ENCODE assay signal across 9 mouse cellular contexts in genomic region chr8:125532177-125532576, GRCm38 (mm10). TPM values are rescaled to one million over a fixed set of nuclear protein-coding genes. Genes with fewer than 3 reads are reported as not detected.
DNase-seq lines count a peak whose midpoint lies in the region; ATAC-seq lines count a peak whose summit lies in the region.
"Had no signal": no experiment of that assay in that cellular context is flagged by ENCODE, and none has a peak within 500 bp of the region (broad histone marks: within the 10 kb centered on the region; RNA-seq: fewer than 3 reads in every experiment).

No protein-coding gene starts in this region.

- H3K27me3 ChIP-seq in heart, embryonic 11.5 days (ENCODE audit: control insufficient read depth, insufficient read depth, low read length) = no peaks in the 10 kb centered on the region
- H3K27me3 ChIP-seq in heart, embryonic 15.5 days = no peaks in the 10 kb centered on the region
- H3K27me3 ChIP-seq in neural tube, embryonic 14.5 days (ENCODE audit: control insufficient read depth, insufficient read depth, low read length) = no peaks in the 10 kb centered on the region

- H3K36me3 ChIP-seq in heart, embryonic 11.5 days (ENCODE audit: control insufficient read depth, insufficient read depth, low read length) = no peaks in the 10 kb centered on the region
- no peaks in the 10 kb centered on the region; the same call in 1 of the 2 replicates for H3K36me3 ChIP-seq in heart, embryonic 15.5 days
- no peaks in the 10 kb centered on the region; the same call in 1 of the 2 replicates for H3K36me3 ChIP-seq in neural tube, embryonic 14.5 days (ENCODE audit: control insufficient read depth, insufficient read depth, low read length)

- no peak for DNase-seq in heart, postnatal 4 days
- DNase-seq in lung, postnatal 10 days = peak; percentile 55
- DNase-seq in lung, postnatal 36 days = no peak
- DNase-seq in layer of hippocampus, postnatal 14 days (ENCODE audit: low spot score in 2 of 2) = no peak
- no peak for DNase-seq in embryo, embryonic 10 days (ENCODE audit: low spot score)
- DNase-seq: lung, postnatal 14 days had no signal

- no peak overlapping the region for H3K4me2 ChIP-seq in heart, embryonic 11.5 days
- H3K4me2 ChIP-seq in heart, embryonic 15.5 days = no peak overlapping the region
- no peak overlapping the region for H3K4me2 ChIP-seq in neural tube, embryonic 14.5 days (ENCODE audit: low read depth, low read length)

- H3K9ac ChIP-seq in heart, embryonic 11.5 days (ENCODE audit: low read depth, low read length) = no peak overlapping the region
- peak overlapping the region; percentile 10; the same call in 1 of the 2 replicates for H3K9ac ChIP-seq in heart, embryonic 15.5 days
- H3K9ac ChIP-seq in neural tube, embryonic 14.5 days (replicated peaks; ENCODE audit: low read depth, low read length) = 0 out of 2 replicates have a peak overlapping the region, but pooled peaks have one; percentile 2

- no peak overlapping the region for H3K4me3 ChIP-seq in heart, embryonic 11.5 days (ENCODE audit: low read depth, low read length)
- H3K4me3 ChIP-seq in heart, embryonic 15.5 days = no peak overlapping the region
- no peak overlapping the region for H3K4me3 ChIP-seq in neural tube, embryonic 14.5 days (ENCODE audit: low read depth, low read length)

- H3K4me1 ChIP-seq in heart, embryonic 11.5 days (ENCODE audit: control insufficient read depth, insufficient read depth, low read length) = peaks cover 78% of the 10 kb centered on the region
- H3K4me1 ChIP-seq in heart, embryonic 15.5 days (replicated peaks) = peaks cover 90% of the 10 kb centered on the region
- peaks cover 33% of the 10 kb centered on the region for H3K4me1 ChIP-seq in neural tube, embryonic 14.5 days (ENCODE audit: control insufficient read depth, insufficient read depth, low read length)

- H3K27ac ChIP-seq in heart, embryonic 11.5 days (ENCODE audit: low read depth, low read length) = 0 out of 2 replicates have a peak overlapping the region, but pooled peaks have one; percentile 1
- peak overlapping the region; percentile 84 for H3K27ac ChIP-seq in heart, embryonic 15.5 days
- H3K27ac ChIP-seq in neural tube, embryonic 14.5 days (ENCODE audit: low read depth, low read length) = no peak overlapping the region

- no peaks in the 10 kb centered on the region for H3K9me3 ChIP-seq in heart, embryonic 11.5 days (replicated peaks; ENCODE audit: control insufficient read depth, low read length)
- H3K9me3 ChIP-seq in heart, embryonic 15.5 days (replicated peaks) = no peaks in the 10 kb centered on the region
- H3K9me3 ChIP-seq in neural tube, embryonic 14.5 days (ENCODE audit: control insufficient read depth, low read length) = no peaks in the 10 kb centered on the region

- ATAC-seq in heart, embryonic 11.5 days (replicated peaks; ENCODE audit: insufficient number of reproducible peaks, low FRiP score, low TSS enrichment) = no peak
- peak; percentile 23; the same call in 1 of the 2 replicates for ATAC-seq in heart, embryonic 15.5 days (replicated peaks; ENCODE audit: insufficient number of reproducible peaks, insufficient read depth, low FRiP score, low read depth)
- ATAC-seq in neural tube, embryonic 14.5 days (ENCODE audit: low read depth) = no peak; the same call in 1 of the 2 replicates

- WGBS in heart, embryonic 11.5 days (ENCODE audit: insufficient replicate concordance) = 30% methylated on average over 7 of the region's 7 CpGs
- WGBS in heart, embryonic 15.5 days = 30% methylated on average over 7 of the region's 7 CpGs
- 39% methylated on average over 7 of the region's 7 CpGs for WGBS in neural tube, embryonic 14.5 days

RNA-seq across cellular contexts. Expression of gene Sipa1l2, which starts 37.4 kb away (rescaled TPM):
- polyA plus RNA-seq in heart, embryonic 11.5 days (2014; fragmentation: Nextera tagmentation; extraction: Ambion mirVana) = 16.8 and 19.4 TPM in 2 replicates
- total RNA-seq in heart, postnatal 4 days (2021) = 10 to 100 TPM; 70.1 to 72.6 TPM
- polyA plus RNA-seq in heart, embryonic 15.5 days (2015; fragmentation: Nextera tagmentation; extraction: Ambion mirVana) = 20.6 and 24.5 TPM in 2 replicates
- 14.0 and 20.1 TPM in 2 replicates for polyA plus RNA-seq in neural tube, embryonic 14.5 days (2014; fragmentation: Nextera tagmentation; extraction: Ambion mirVana)
- 10 to 100 TPM; 36.9 to 42.0 TPM for total RNA-seq in layer of hippocampus, postnatal 14 days (2021)
